Mouse (Mus musculus) MEL (cell line): ENCODE measurements around the gene Hdac7. TPM values are rescaled to one million over a fixed set of nuclear protein-coding genes. Genes with fewer than 3 reads are reported as not detected.

Source experiments
- DNase-seq: peaks from one replicate; pipeline ENCODE4 v3.0.0; 2011; ENCODE audit warnings: low read depth, low spot score
- H3K27ac ChIP-seq: 2 replicates; pipeline ENCODE4 v1.5.1; 2012; ENCODE audit warnings: low read depth, mild to moderate bottlenecking, control low read depth, low read length, moderate library complexity; ENCODE audit not compliant: control insufficient read depth
- H3K27me3 ChIP-seq, 2 experiments: fragments of 150-350 bp in 1 of 2; sonication (generic) in 1 of 2; 2 replicates each; pipeline ENCODE4 v1.6.1; 2012; ENCODE audit warnings: low read length in 2 of 2, mild to moderate bottlenecking in 2 of 2, improper control_type of control experiment in 1 of 2, moderate library complexity in 1 of 2; ENCODE audit not compliant: insufficient read depth in 2 of 2, control insufficient read depth in 1 of 2
- H3K36me3 ChIP-seq, 2 experiments: 2 replicates each; pipeline ENCODE4 v1.6.1; 2012 to 2014; ENCODE audit warnings: low read length in 2 of 2, improper control_type of control experiment in 1 of 2, inconsistent platforms in 1 of 2, mild to moderate bottlenecking in 1 of 2; ENCODE audit not compliant: insufficient read depth in 2 of 2, control insufficient read depth in 1 of 2
- H3K4me1 ChIP-seq, 2 experiments: fragments of 150-350 bp in 1 of 2; sonication (generic) in 1 of 2; 2 replicates each; pipeline ENCODE4 v1.6.1; 2012; ENCODE audit warnings: low read length in 2 of 2, improper control_type of control experiment in 1 of 2, mild to moderate bottlenecking in 1 of 2; ENCODE audit not compliant: insufficient read depth in 2 of 2, control insufficient read depth in 1 of 2
- H3K4me3 ChIP-seq, 2 experiments: fragments of 150-350 bp in 1 of 2; sonication (generic) in 1 of 2; 2 replicates each; pipeline ENCODE4 v1.5.1; 2012; ENCODE audit warnings: low read depth in 2 of 2, low read length in 2 of 2, mild to moderate bottlenecking in 2 of 2, moderate library complexity in 2 of 2, control low read depth in 1 of 2, improper control_type of control experiment in 1 of 2; ENCODE audit not compliant: control insufficient read depth in 1 of 2, insufficient read depth in 1 of 2
- H3K79me2 ChIP-seq: 2 replicates; pipeline ENCODE4 v1.6.1; 2012; ENCODE audit warnings: mild to moderate bottlenecking, low read length, moderate library complexity; ENCODE audit not compliant: control insufficient read depth, poor library complexity, insufficient read depth
- H3K9ac ChIP-seq: 2 replicates; pipeline ENCODE4 v1.6.1; 2012; ENCODE audit warnings: low read depth, mild to moderate bottlenecking, control low read depth, low read length, moderate library complexity; ENCODE audit not compliant: control insufficient read depth, poor library complexity, severe bottlenecking
- H3K9me3 ChIP-seq: fragments of 150-350 bp; sonication (generic); replicated peaks from 2 replicates; pipeline ENCODE4 v1.6.1; 2012; ENCODE audit warnings: mild to moderate bottlenecking, low read length, improper control_type of control experiment, moderate library complexity; ENCODE audit not compliant: insufficient read depth
- CHD2 ChIP-seq: IDR thresholded peaks from 2 replicates; pipeline ENCODE4 v1.6.1; 2011; ENCODE audit warnings: low read length, improper control_type of control experiment
- CTCF ChIP-seq, 3 experiments: IDR thresholded peaks in 2 of 3; conservative IDR thresholded peaks in 1 of 3; 2 replicates each; pipeline ENCODE4 v1.5.1; 2011 to 2012; ENCODE audit warnings: low read length in 3 of 3, low read depth in 2 of 3, mild to moderate bottlenecking in 2 of 3, improper control_type of control experiment in 1 of 3, inconsistent platforms in 1 of 3, mixed read lengths in 1 of 3, moderate library complexity in 1 of 3; ENCODE audit not compliant: control insufficient read depth in 1 of 3, insufficient read depth in 1 of 3, poor library complexity in 1 of 3, severe bottlenecking in 1 of 3
- ELF1 ChIP-seq: IDR thresholded peaks from 2 replicates; pipeline ENCODE4 v1.6.1; 2014; ENCODE audit warnings: low read depth, mild to moderate bottlenecking, inconsistent platforms, low read length, improper control_type of control experiment, moderate library complexity
- EP300 ChIP-seq, 2 experiments: IDR thresholded peaks; 2 replicates each; pipeline ENCODE4 v1.6.1; 2011; ENCODE audit warnings: improper control_type of control experiment in 2 of 2, low read length in 2 of 2, low read depth in 1 of 2, mild to moderate bottlenecking in 1 of 2
- GABPA ChIP-seq: IDR thresholded peaks from 2 replicates; pipeline ENCODE4 v1.6.1; 2012; ENCODE audit warnings: low read depth, mild to moderate bottlenecking, inconsistent platforms, low read length, improper control_type of control experiment, moderate library complexity
- HCFC1 ChIP-seq: IDR thresholded peaks from 2 replicates; pipeline ENCODE4 v1.6.1; 2012; ENCODE audit warnings: low read depth, mild to moderate bottlenecking, inconsistent platforms, low read length, improper control_type of control experiment, moderate library complexity
- JUND ChIP-seq: IDR thresholded peaks from 2 replicates; pipeline ENCODE4 v1.6.1; 2011; ENCODE audit warnings: low read depth, mild to moderate bottlenecking, improper control_type of control experiment, low read length
- KAT2A ChIP-seq: conservative IDR thresholded peaks from 2 replicates; pipeline ENCODE4 v1.6.1; 2012; ENCODE audit warnings: low read depth, low read length, improper control_type of control experiment, inconsistent platforms
- MAZ ChIP-seq: IDR thresholded peaks from 2 replicates; pipeline ENCODE4 v1.6.1; 2012; ENCODE audit warnings: low read depth, mild to moderate bottlenecking, inconsistent platforms, low read length, improper control_type of control experiment
- MEF2A ChIP-seq: IDR thresholded peaks from 2 replicates; pipeline ENCODE4 v1.6.1; 2014; ENCODE audit warnings: low read depth, mild to moderate bottlenecking, inconsistent platforms, low read length, improper control_type of control experiment; ENCODE audit not compliant: poor library complexity, insufficient replicate concordance, severe bottlenecking; ENCODE audit errors: extremely low read depth
- MXI1 ChIP-seq: IDR thresholded peaks from 2 replicates; pipeline ENCODE4 v1.6.1; 2011; ENCODE audit warnings: mild to moderate bottlenecking, low read depth, low read length, improper control_type of control experiment
- MYC ChIP-seq: IDR thresholded peaks from 2 replicates; pipeline ENCODE4 v1.6.1; 2011; ENCODE audit warnings: low read depth, mild to moderate bottlenecking, low read length, improper control_type of control experiment, moderate library complexity
- NRF1 ChIP-seq: IDR thresholded peaks from 2 replicates; pipeline ENCODE4 v1.6.1; 2014; ENCODE audit warnings: low read depth, mild to moderate bottlenecking, inconsistent platforms, low read length, improper control_type of control experiment, moderate library complexity; ENCODE audit not compliant: poor library complexity, insufficient read depth, severe bottlenecking
- POLR2A ChIP-seq, 2 experiments: IDR thresholded peaks; 2 replicates each; pipeline ENCODE4 v1.6.1; 2011 to 2012; ENCODE audit warnings: low read length in 2 of 2, mild to moderate bottlenecking in 2 of 2, control low read depth in 1 of 2, improper control_type of control experiment in 1 of 2, low read depth in 1 of 2, moderate library complexity in 1 of 2; ENCODE audit not compliant: control insufficient read depth in 1 of 2, insufficient read depth in 1 of 2, poor library complexity in 1 of 2
- POLR2AphosphoS5 ChIP-seq: IDR thresholded peaks from 2 replicates; pipeline ENCODE4 v1.6.1; 2012; ENCODE audit warnings: low read depth, borderline replicate concordance, mild to moderate bottlenecking, inconsistent platforms, low read length, moderate library complexity, mixed read lengths
- RAD21 ChIP-seq: IDR thresholded peaks from 2 replicates; pipeline ENCODE4 v1.6.1; 2011; ENCODE audit warnings: mild to moderate bottlenecking, low read depth, low read length, improper control_type of control experiment
- RCOR1 ChIP-seq: IDR thresholded peaks from 2 replicates; pipeline ENCODE4 v1.6.1; 2012; ENCODE audit warnings: low read depth, mild to moderate bottlenecking, inconsistent platforms, low read length, improper control_type of control experiment
- SIN3A ChIP-seq: IDR thresholded peaks from 2 replicates; pipeline ENCODE4 v1.6.1; 2012; ENCODE audit warnings: low read length, improper control_type of control experiment, inconsistent platforms
- SMC3 ChIP-seq: IDR thresholded peaks from 2 replicates; pipeline ENCODE4 v1.6.1; 2011; ENCODE audit warnings: low read depth, low read length, improper control_type of control experiment
- TCF12 ChIP-seq: IDR thresholded peaks from 2 replicates; pipeline ENCODE4 v1.6.1; 2014; ENCODE audit warnings: low read depth, mild to moderate bottlenecking, inconsistent platforms, low read length, improper control_type of control experiment, moderate library complexity
- USF1 ChIP-seq: IDR thresholded peaks from 2 replicates; pipeline ENCODE4 v1.6.1; 2014; ENCODE audit warnings: low read depth, mild to moderate bottlenecking, inconsistent platforms, low read length, improper control_type of control experiment, moderate library complexity
- ZC3H11A ChIP-seq: IDR thresholded peaks from 2 replicates; pipeline ENCODE4 v1.6.1; 2012; ENCODE audit warnings: low read depth, mild to moderate bottlenecking, inconsistent platforms, low read length, improper control_type of control experiment
- ZKSCAN1 ChIP-seq: IDR thresholded peaks from 2 replicates; pipeline ENCODE4 v1.6.1; 2012; ENCODE audit warnings: low read depth, mild to moderate bottlenecking, inconsistent platforms, low read length, improper control_type of control experiment, moderate library complexity
- ZMIZ1 ChIP-seq: IDR thresholded peaks from 2 replicates; pipeline ENCODE4 v1.6.1; 2012; ENCODE audit warnings: low read depth, mild to moderate bottlenecking, inconsistent platforms, low read length, improper control_type of control experiment, moderate library complexity
- ZNF384 ChIP-seq: IDR thresholded peaks from 2 replicates; pipeline ENCODE4 v1.6.1; 2012; ENCODE audit warnings: low read depth, mild to moderate bottlenecking, inconsistent platforms, low read length, improper control_type of control experiment
- polyA plus RNA-seq, 2 experiments: library from polyadenylated mRNA; stranded (reverse) in 1 of 2; unstranded in 1 of 2; fragments of >175 nt in 1 of 2; fragments of >200 nt in 1 of 2; gene quantifications; 2 replicates each; pipeline versions ENCODE4 v1.2.1 to v1.2.4; 2012; ENCODE audit warnings: low replicate concordance in 2 of 2, low read depth in 1 of 2; ENCODE audit not compliant: insufficient read length in 2 of 2, insufficient read depth in 1 of 2, missing spikeins in 1 of 2
- total RNA-seq: library from RNA; depleted of rRNA; stranded (reverse); fragments of 300-350 nt; gene quantifications from 2 replicates; pipeline ENCODE4 v1.2.3, GENCODE M21; 2012

The Hdac7 gene
- total and polyA plus RNA-seq, 3 experiments: 100 to 389 TPM; not detected in 1

GRCm38 (mm10) chr15:97809206-97809605 is 35.1 kb downstream of the Hdac7 start:
- DNase-seq: no peak
- peaks cover 0 to 54% of the 10 kb centered on the region in 2 experiments; a peak in 2 of 4 replicates for H3K36me3 ChIP-seq
- no peaks in the 10 kb centered on the region for H3K27me3 ChIP-seq
- H3K79me2 ChIP-seq: peaks cover 14% of the 10 kb centered on the region; the same call in 1 of the 2 replicates
- H3K9me3 ChIP-seq: no peaks in the 10 kb centered on the region
- TF ChIP-seq ZNF384: no peak
- no peak for TF ChIP-seq ELF1
- TF ChIP-seq SMC3: no peak
- TF ChIP-seq CTCF (IDR thresholded peaks at IDR 0.05 in 2 of 3, conservative IDR thresholded peaks at IDR 0.05 in 1 of 3; ENCODE audit: control insufficient read depth in 1 of 3, insufficient read depth in 1 of 3, low read depth in 2 of 3, low read length in 3 of 3, poor library complexity in 1 of 3, severe bottlenecking in 1 of 3): no peak
- no peak for TF ChIP-seq ZMIZ1
- no peak for TF ChIP-seq NRF1
- no peak for TF ChIP-seq MYC
- TF ChIP-seq USF1: no peak
- TF ChIP-seq JUND: no peak
- no peak for TF ChIP-seq CHD2
- no peak for TF ChIP-seq POLR2A (IDR thresholded peaks at IDR 0.05; ENCODE audit: control insufficient read depth in 1 of 2, insufficient read depth in 1 of 2, low read depth in 1 of 2, low read length in 2 of 2, poor library complexity in 1 of 2)
- no peak for TF ChIP-seq GABPA
- TF ChIP-seq RAD21: no peak
- TF ChIP-seq TCF12: no peak
- no peak for TF ChIP-seq ZC3H11A
- no peak for TF ChIP-seq RCOR1
- TF ChIP-seq EP300 (IDR thresholded peaks at IDR 0.05; ENCODE audit: low read depth in 1 of 2, low read length in 2 of 2): no peak
- no peak for TF ChIP-seq MXI1
- TF ChIP-seq KAT2A: no peak
- TF ChIP-seq SIN3A: no peak
- H3K27ac ChIP-seq: no peak overlapping the region
- no peak overlapping the region for H3K4me3 ChIP-seq
- no peaks in the 10 kb centered on the region for H3K4me1 ChIP-seq
- no peak overlapping the region for H3K9ac ChIP-seq

GRCm38 (mm10) chr15:97808532-97808931 is 35.8 kb downstream of the Hdac7 start:
- Histone ChIP-seq H3K9me3 (no peaks in the 10 kb centered on the region), H3K27me3 (no peaks in the 10 kb centered on the region), H3K27ac (no peak overlapping the region), H3K4me3 (no peak overlapping the region), H3K9ac (no peak overlapping the region), H3K36me3 (peaks cover 0 to 50% of the 10 kb centered on the region in 2 experiments; a peak in 2 of 4 replicates), H3K79me2 (peaks cover 9% of the 10 kb centered on the region; the same call in 1 of the 2 replicates), H3K4me1 (no peaks in the 10 kb centered on the region)
- TF ChIP-seq HCFC1: no peak
- TF ChIP-seq POLR2AphosphoS5: no peak
- TF ChIP-seq POLR2A (IDR thresholded peaks at IDR 0.05; ENCODE audit: control insufficient read depth in 1 of 2, insufficient read depth in 1 of 2, low read depth in 1 of 2, low read length in 2 of 2, poor library complexity in 1 of 2): no peak
- no peak for TF ChIP-seq MAZ
- no peak for TF ChIP-seq MEF2A
- TF ChIP-seq ELF1: no peak
- no peak for TF ChIP-seq ZKSCAN1
- TF ChIP-seq CHD2: no peak
- TF ChIP-seq KAT2A: no peak
- no peak for TF ChIP-seq USF1
- no peak for DNase-seq
